Mouse (Mus musculus) small intestine, adult 2 months (tissue): ENCODE data around the gene Selenon. TPM values are rescaled to one million over a fixed set of nuclear protein-coding genes. Genes with fewer than 3 reads are reported as not detected.
A peak's percentile ranks its signal among the peaks of the same experiment; 100 is the strongest.

ENCODE experiments used
- H3K27ac ChIP-seq: fragments of 200-500 bp; 2 replicates; pipeline ENCODE4 v1.5.1; 2012; ENCODE audit warnings: low read depth, low read length, control low read depth, inconsistent platforms; ENCODE audit not compliant: insufficient read depth
- H3K27me3 ChIP-seq: fragments of 200-500 bp; 2 replicates; pipeline ENCODE4 v1.6.1; 2012; ENCODE audit warnings: mild to moderate bottlenecking, moderate library complexity, low read length, inconsistent platforms; ENCODE audit not compliant: control insufficient read depth, insufficient read depth
- H3K36me3 ChIP-seq: fragments of 200-500 bp; 2 replicates; pipeline ENCODE4 v1.6.1; 2012; ENCODE audit warnings: mild to moderate bottlenecking, low read length, control low read depth, inconsistent platforms; ENCODE audit not compliant: control insufficient read depth, insufficient read depth
- H3K4me1 ChIP-seq: fragments of 200-500 bp; 2 replicates; pipeline ENCODE4 v1.6.1; 2012; ENCODE audit warnings: low read length, inconsistent platforms, mixed read lengths; ENCODE audit not compliant: control insufficient read depth, insufficient read depth, insufficient read length
- H3K4me3 ChIP-seq: fragments of 200-500 bp; 2 replicates; pipeline ENCODE4 v1.5.1; 2012; ENCODE audit warnings: low read depth, mild to moderate bottlenecking, control low read depth, inconsistent platforms, low read length, moderate library complexity
- CTCF ChIP-seq: fragments of 200-500 bp; IDR thresholded peaks from 2 replicates; pipeline ENCODE4 v1.5.1; 2012; ENCODE audit warnings: low read depth, mild to moderate bottlenecking, control low read depth, inconsistent platforms, low read length, moderate library complexity, mixed read lengths; ENCODE audit not compliant: insufficient replicate concordance, insufficient read length; ENCODE audit errors: extremely low read depth
- POLR2A ChIP-seq: fragments of 200-500 bp; IDR thresholded peaks from 2 replicates; pipeline ENCODE4 v1.6.1; 2012; ENCODE audit warnings: low read depth, mild to moderate bottlenecking, control low read depth, inconsistent platforms, low read length, moderate library complexity
- WGBS: fragments of 180-500 bp; shearing (Covaris S2); methylation state at CpG from one replicate; pipeline ENCODE4 v1.1.7; 2018; 5-methylcytosine and 5-hydroxymethylcytosine counted together
- polyA plus RNA-seq: library from polyadenylated mRNA; depleted of rRNA; stranded (reverse); fragments of >200 nt; gene quantifications from 2 replicates; pipeline ENCODE4 v1.2.3, GENCODE M21; 2012

The Selenon gene
- polyA plus RNA-seq, 1 experiment = 4.8 TPM

DNA sequence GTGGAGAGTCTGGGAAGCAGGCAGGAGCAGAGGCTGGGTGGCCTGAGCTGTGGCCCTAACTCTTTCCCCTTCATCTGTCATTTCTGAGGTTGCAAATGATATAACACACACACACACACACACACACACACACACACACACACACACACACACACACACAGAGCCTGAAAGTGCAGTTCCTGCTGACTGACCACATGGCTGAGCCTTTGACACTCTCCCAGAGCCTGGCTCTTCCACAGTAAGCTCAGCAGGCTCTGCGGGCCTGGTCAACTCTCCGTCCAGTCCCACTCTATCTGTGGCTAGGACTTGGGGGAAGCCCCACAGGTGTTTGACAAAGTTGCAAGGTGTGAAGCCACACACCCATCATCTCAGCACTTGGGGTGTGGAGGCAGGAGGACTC, 25.3 kb upstream of the Selenon start:
- Histone ChIP-seq H3K27ac (no peak overlapping the region), H3K4me3 (no peak overlapping the region), H3K4me1 (peaks cover 6% of the 10 kb centered on the region; the same call in 1 of the 2 replicates), H3K27me3 (no peaks in the 10 kb centered on the region), H3K36me3 (no peaks in the 10 kb centered on the region)
- WGBS = 90% methylated on average over 2 of the region's 2 CpGs
- TF ChIP-seq CTCF (no peak), POLR2A (no peak)

DNA sequence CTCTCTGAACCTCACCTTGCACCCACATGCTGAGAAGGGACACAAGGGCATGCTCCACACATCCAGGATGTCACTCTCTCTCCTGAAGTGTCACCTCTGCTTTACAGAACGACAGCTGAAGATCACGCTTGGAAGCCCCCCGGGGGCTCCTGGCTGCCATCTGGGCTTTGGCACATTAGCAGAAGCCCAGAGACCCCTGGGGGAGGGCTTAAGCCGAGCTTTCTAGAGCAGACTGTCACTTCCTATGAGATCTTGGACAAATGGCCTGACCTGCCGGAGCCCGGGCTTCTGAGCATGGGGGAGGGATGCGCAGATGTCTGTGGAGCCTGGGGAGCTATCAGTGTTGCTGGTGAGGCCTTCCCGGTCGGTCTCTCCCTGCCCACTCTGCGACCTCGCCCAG, 23.5 kb upstream of the Selenon start:
- H3K36me3 ChIP-seq = no peaks in the 10 kb centered on the region
- H3K4me1 ChIP-seq = peaks cover 6% of the 10 kb centered on the region; the same call in 1 of the 2 replicates
- H3K4me3 ChIP-seq = no peak overlapping the region
- WGBS = 74% methylated on average over 11 of the region's 11 CpGs
- no peaks in the 10 kb centered on the region for H3K27me3 ChIP-seq
- TF ChIP-seq POLR2A (no peak), CTCF (no peak)
- no peak overlapping the region for H3K27ac ChIP-seq

DNA sequence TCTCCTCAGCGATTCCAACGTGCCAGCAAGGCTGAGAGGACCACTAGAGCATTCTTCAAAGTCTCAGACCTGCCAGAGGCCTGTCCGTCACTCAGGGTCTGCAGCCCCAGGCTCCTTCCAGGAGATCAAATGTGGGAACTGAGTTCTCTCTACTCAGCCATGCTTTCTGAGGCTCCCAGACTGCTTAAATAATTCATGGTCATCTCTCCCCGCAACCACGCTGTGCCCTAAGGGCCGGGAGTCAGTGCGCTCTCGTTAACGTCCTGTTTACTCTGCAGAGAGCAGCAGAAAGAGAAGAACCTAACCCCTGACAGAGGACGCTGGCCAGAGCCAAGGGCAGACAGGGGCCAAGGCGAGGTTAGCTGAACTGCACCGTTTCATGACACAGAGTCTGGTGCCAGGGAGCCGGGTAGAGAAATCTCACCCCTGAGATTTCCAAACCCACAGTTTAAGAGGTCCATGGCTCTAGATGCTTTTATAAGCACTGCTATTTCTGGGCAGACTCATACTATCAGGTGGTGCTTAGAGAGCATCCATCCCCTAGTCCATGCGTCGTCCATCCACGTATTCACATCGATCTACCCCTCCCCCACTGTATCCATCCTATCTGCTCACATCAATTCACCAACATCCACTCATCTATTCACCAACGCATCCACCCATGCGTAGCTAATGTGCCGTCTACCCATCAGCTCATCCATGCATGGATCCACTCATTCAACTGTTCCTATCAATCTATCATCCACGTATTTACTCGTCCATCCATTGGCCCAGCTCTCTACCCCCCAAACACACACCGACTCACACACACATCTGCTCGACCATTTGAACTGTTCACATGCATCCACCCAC, 20.7 kb upstream of the Selenon start:
- H3K36me3 ChIP-seq = no peaks in the 10 kb centered on the region
- no peaks in the 10 kb centered on the region for H3K4me1 ChIP-seq
- no peak overlapping the region for H3K4me3 ChIP-seq
- no peaks in the 10 kb centered on the region for H3K27me3 ChIP-seq
- no peak overlapping the region for H3K27ac ChIP-seq
- TF ChIP-seq POLR2A = no peak
- no peak for TF ChIP-seq CTCF
- 81% methylated on average over 24 of the region's 24 CpGs for WGBS

DNA sequence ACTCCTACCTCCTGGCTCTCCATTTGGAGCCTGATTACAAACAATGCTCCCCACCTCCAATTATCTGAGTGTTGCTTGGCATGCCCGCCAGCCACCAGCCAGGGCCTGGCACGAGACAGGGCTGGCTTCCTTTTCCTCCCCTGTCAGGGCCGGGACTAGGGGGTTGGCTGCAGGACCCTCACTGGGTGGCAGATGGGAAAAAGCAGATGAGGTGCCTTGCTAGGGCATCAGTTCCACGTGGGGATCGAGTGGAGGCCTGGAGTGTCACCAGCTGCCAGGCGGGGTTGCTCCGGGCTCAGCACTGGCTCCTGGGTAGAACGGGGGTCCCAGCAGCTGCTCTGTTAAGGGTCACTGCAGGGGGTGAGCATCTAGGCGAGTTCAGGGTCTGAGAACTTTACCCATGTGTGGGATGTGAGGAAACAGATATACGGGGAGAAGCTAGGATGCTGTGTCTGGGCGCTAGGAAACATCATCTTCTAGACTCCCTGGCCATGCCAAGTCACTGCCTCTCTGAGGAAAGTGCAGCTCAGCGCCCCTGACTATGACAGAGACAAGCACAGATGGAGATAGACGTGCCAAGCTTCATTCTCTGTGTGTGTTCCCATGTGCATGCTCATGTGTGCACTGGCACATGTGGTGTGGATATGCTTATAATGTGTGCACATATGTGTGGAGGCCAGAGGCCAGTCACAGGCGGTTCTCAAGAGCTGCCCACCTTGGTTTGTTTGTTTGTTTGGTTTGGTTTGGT, 18.9 kb upstream of the Selenon start:
- Histone ChIP-seq H3K4me1 (no peaks in the 10 kb centered on the region), H3K4me3 (no peak overlapping the region), H3K27ac (no peak overlapping the region), H3K36me3 (no peaks in the 10 kb centered on the region), H3K27me3 (no peaks in the 10 kb centered on the region)
- TF ChIP-seq POLR2A (no peak), CTCF (no peak)
- WGBS = 83% methylated on average over 14 of the region's 14 CpGs

DNA sequence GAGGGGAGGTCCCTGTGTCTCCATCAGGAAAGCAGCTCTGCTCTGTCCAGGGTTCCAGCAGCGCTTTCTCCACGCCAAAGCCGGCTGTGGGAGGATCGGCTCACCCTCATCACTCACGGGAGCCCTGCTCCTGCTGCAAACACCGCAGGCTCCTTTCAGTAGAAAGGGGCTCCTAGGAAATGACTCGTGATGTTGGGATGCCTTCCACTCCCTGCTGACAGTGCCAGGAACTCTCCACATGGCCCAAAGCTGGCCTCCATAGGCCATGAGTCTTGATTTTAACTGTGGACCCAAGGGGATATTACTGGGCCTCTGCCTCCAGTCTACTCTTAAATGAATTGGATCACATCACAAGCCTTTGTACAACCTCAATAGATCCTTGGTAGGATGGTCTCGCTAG, 17.9 kb upstream of the Selenon start:
- no peaks in the 10 kb centered on the region for H3K36me3 ChIP-seq
- 93% methylated on average over 8 of the region's 8 CpGs for WGBS

DNA sequence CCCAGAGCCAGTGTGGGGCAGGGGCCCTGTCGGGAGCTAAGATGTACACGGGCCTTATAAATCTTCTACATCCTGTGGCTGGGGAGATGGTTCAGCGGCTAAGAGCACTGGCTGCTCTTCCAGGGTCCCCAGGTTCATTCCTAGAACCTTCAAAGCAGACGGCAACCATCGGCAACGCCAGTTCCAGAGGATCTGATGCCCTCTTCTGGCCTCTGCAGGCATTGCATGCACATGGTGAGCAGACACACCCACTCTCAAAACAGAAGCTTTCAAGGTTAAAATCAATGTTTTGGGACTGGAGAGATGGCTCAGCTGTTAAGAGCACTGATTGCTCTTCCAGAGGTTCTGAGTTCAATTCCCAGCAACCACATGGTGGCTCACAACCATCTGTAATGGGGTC, 17.2 kb upstream of the Selenon start:
- H3K27ac ChIP-seq = no peak overlapping the region
- H3K4me3 ChIP-seq = no peak overlapping the region
- no peaks in the 10 kb centered on the region for H3K4me1 ChIP-seq
- no peaks in the 10 kb centered on the region for H3K36me3 ChIP-seq
- no peak for TF ChIP-seq POLR2A
- TF ChIP-seq CTCF = 0 out of 2 replicates have a peak, but pooled peaks have one; percentile 17
- WGBS = 81% methylated on average over 6 of the region's 6 CpGs
- H3K27me3 ChIP-seq = no peaks in the 10 kb centered on the region

More for the DNA sequence above, 17.9 kb upstream of the Selenon start:
- no peaks in the 10 kb centered on the region for H3K4me1 ChIP-seq
- H3K4me3 ChIP-seq = no peak overlapping the region
- TF ChIP-seq POLR2A (no peak), CTCF (no peak)
- no peaks in the 10 kb centered on the region for H3K27me3 ChIP-seq
- no peak overlapping the region for H3K27ac ChIP-seq

DNA sequence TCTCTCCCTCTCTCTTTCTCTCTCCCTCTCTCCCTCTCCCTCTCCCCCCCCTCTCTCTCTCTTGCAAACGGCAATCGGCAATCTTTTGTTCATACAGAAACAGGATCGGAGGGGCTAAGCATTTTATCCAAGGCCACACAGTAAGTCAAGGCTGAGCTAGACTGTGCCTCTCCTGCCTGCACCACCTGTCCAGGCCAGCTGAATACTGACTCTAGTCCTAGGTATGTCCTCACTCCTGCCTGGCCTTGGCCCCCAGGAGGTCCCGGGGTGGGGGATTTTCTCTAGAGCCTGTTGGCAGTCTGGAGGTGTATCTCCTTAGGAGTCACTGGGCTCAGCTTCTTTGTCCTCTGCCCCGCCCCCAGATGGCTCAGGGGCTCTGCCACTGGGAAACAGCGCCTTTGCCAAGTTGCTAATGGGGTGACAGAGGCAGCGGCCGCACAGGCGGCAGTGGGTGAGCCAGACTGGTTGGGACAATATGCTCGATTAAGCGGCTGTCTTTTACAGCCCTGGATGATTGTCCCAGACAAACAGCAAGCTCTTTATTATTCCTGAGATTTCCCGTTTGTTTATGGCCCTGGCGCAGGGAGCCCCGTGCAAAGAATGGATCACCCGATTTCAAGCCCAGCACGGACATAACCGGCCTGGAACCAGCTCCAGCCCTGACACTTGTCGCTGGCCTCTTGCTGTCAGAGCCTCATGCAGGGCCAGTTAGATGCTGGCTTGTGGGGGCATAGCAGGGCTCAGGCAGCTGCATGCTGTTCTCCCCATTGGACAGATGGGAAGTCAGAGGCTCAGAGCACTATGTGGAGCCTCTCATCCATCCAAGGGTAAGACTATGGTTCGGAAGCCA, 15.6 kb upstream of the Selenon start:
- Histone ChIP-seq H3K36me3 (no peaks in the 10 kb centered on the region), H3K4me3 (no peak overlapping the region), H3K27ac (no peak overlapping the region), H3K4me1 (no peaks in the 10 kb centered on the region), H3K27me3 (no peaks in the 10 kb centered on the region)
- TF ChIP-seq CTCF = no peak
- TF ChIP-seq POLR2A = no peak
- 31% methylated on average over 19 of the region's 19 CpGs for WGBS
